Mouse (Mus musculus) intestine, embryonic 16.5 days (tissue): ENCODE measurements at regions not wholly inside any gene's neighbourhood (a gene's known extent, or its start where the extent isn't known, plus 50 kb on each side); places are given as distances from the start of the nearest gene placed in this dataset.

Source experiments
- ATAC-seq: fragments of 200-750 bp; cut with Nextera tagmentation; 2 replicates; pipeline ENCODE4 v1.8.0; 2017; ENCODE audit warnings: moderate TSS enrichment, moderate library complexity
- H3K27ac ChIP-seq: fragments of 300-500 bp; sonication (generic); 2 replicates; pipeline ENCODE4 v1.5.1; 2014; ENCODE audit warnings: mild to moderate bottlenecking, low read length
- H3K27me3 ChIP-seq: fragments of 300-500 bp; sonication (generic); replicated peaks from 2 replicates; pipeline ENCODE4 v1.6.1; 2014; ENCODE audit warnings: low read length, control low read depth, mixed read lengths; ENCODE audit not compliant: control insufficient read depth, insufficient read depth
- H3K36me3 ChIP-seq: fragments of 300-500 bp; sonication (generic); 2 replicates; pipeline ENCODE4 v1.6.1; 2014; ENCODE audit warnings: low read length, control low read depth; ENCODE audit not compliant: control insufficient read depth, insufficient read depth
- H3K4me1 ChIP-seq: fragments of 300-500 bp; sonication (generic); 2 replicates; pipeline ENCODE4 v1.6.1; 2014; ENCODE audit warnings: low read length, control low read depth, mixed read lengths; ENCODE audit not compliant: control insufficient read depth, insufficient read depth
- H3K4me2 ChIP-seq: fragments of 300-500 bp; sonication (generic); 2 replicates; pipeline ENCODE4 v1.6.1; 2014; ENCODE audit warnings: low read depth, low read length, control low read depth
- H3K4me3 ChIP-seq: fragments of 300-500 bp; sonication (generic); 2 replicates; pipeline ENCODE4 v1.5.1; 2014; ENCODE audit warnings: mild to moderate bottlenecking, low read length
- H3K9ac ChIP-seq: fragments of 300-500 bp; sonication (generic); 2 replicates; pipeline ENCODE4 v1.6.1; 2014; ENCODE audit warnings: low read depth, low read length
- H3K9me3 ChIP-seq: fragments of 300-500 bp; sonication (generic); 2 replicates; pipeline ENCODE4 v1.6.1; 2016; ENCODE audit warnings: low read length, control low read depth; ENCODE audit not compliant: control insufficient read depth
- WGBS: fragments of 180-500 bp; shearing (Covaris S2); extraction: QIAGEN DNeasy Blood & Tissue Kit; methylation state at CpG from one replicate; pipeline ENCODE4 v1.1.7; 2014; 5-methylcytosine and 5-hydroxymethylcytosine counted together

- H3K27me3 ChIP-seq = no peaks in the 10 kb centered on the region
- WGBS = 66% methylated on average over 26 of the region's 26 CpGs
- ATAC-seq = no peak
- no peaks in the 10 kb centered on the region for H3K9me3 ChIP-seq
- H3K27ac ChIP-seq = no peak overlapping the region
- no peak overlapping the region for H3K4me3 ChIP-seq
- no peak overlapping the region for H3K9ac ChIP-seq
- no peak overlapping the region; the same call in 1 of the 2 replicates for H3K4me2 ChIP-seq
- peaks cover 13% of the 10 kb centered on the region; the same call in 1 of the 2 replicates for H3K4me1 ChIP-seq
- H3K36me3 ChIP-seq = no peaks in the 10 kb centered on the region
Observed at GRCm38 (mm10) chr9:61031699-61032447, 237.5 kb downstream of the Uaca start.

DNA sequence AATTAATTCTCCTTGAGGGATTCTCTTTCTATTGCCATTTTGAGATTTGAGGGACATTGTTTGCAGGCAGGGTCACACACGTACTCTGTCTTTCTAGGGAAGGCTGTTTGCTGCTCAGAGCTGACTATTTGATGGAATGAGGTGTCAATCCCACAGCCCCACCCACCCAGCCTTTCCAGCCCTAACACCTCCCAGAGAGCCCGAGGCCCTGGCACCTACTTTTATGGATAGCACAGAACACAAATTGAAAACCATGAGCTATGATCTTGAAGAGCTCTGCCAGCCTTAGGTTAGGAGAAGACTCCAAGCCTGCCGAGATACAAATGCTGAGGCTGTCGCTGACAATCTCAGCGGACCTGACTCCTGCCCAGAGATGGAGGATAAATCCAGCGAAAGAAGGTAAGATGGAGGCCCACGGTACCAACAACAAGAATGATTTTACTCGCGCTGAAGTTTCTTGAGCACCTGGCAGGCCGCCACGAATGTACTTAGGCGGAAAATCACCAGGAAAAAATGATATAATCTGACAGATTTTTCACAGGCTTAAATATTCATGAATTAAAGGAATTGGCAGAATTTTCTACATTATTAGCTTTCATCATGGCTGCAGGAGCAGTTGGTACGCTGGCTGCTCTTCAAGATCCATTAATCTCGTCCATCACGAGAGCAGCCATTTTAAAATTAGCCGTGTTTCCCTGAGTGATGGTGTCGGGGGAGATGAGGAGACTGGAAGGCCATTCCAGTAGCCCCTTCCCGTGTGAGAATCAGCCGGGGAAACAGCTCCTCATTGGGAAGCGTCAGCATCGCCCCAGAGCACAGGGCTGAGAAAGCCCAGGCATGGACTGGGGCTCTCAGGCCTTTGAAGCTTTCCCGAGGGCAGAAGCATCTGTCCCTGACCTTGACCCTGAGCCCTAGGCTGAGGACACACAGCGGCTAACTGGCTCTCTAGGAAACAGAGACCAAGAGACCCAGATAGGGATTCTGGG lies 238.4 kb downstream of the Uaca start:
- H3K4me1 ChIP-seq = peaks cover 13% of the 10 kb centered on the region; the same call in 1 of the 2 replicates
- H3K27me3 ChIP-seq = no peaks in the 10 kb centered on the region
- no peaks in the 10 kb centered on the region for H3K9me3 ChIP-seq
- no peak overlapping the region for H3K4me3 ChIP-seq
- peak; percentile 14; the same call in 1 of the 2 replicates for ATAC-seq
- H3K9ac ChIP-seq = no peak overlapping the region
- H3K27ac ChIP-seq = peak overlapping the region; percentile 58
- H3K4me2 ChIP-seq = peak overlapping the region; percentile 22; the same call in 1 of the 2 replicates
- H3K36me3 ChIP-seq = no peaks in the 10 kb centered on the region
- WGBS = 54% methylated on average over 23 of the region's 23 CpGs

GRCm38 (mm10) chr9:61033593-61033992 lies 239.3 kb downstream of the Uaca start:
- H3K4me3 ChIP-seq = no peak overlapping the region
- H3K9me3 ChIP-seq = no peaks in the 10 kb centered on the region
- no peaks in the 10 kb centered on the region for H3K36me3 ChIP-seq
- H3K4me1 ChIP-seq = peaks cover 13% of the 10 kb centered on the region; the same call in 1 of the 2 replicates
- 36% methylated on average over 9 of the region's 9 CpGs for WGBS
- no peaks in the 10 kb centered on the region for H3K27me3 ChIP-seq
- no peak overlapping the region for H3K4me2 ChIP-seq
- peak overlapping the region; percentile 58 for H3K27ac ChIP-seq
- peak; percentile 81 for ATAC-seq
- no peak overlapping the region for H3K9ac ChIP-seq

- H3K4me2 ChIP-seq = no peak overlapping the region
- no peaks in the 10 kb centered on the region for H3K36me3 ChIP-seq
- H3K4me1 ChIP-seq = no peaks in the 10 kb centered on the region
- ATAC-seq = no peak
- no peaks in the 10 kb centered on the region for H3K27me3 ChIP-seq
- no peak overlapping the region for H3K27ac ChIP-seq
- WGBS = 57% methylated on average over 2 of the region's 2 CpGs
- no peaks in the 10 kb centered on the region for H3K9me3 ChIP-seq
- no peak overlapping the region for H3K9ac ChIP-seq
- no peak overlapping the region for H3K4me3 ChIP-seq
Observed at GRCm38 (mm10) chr9:61042063-61042462, 247.7 kb downstream of the Uaca start.

DNA sequence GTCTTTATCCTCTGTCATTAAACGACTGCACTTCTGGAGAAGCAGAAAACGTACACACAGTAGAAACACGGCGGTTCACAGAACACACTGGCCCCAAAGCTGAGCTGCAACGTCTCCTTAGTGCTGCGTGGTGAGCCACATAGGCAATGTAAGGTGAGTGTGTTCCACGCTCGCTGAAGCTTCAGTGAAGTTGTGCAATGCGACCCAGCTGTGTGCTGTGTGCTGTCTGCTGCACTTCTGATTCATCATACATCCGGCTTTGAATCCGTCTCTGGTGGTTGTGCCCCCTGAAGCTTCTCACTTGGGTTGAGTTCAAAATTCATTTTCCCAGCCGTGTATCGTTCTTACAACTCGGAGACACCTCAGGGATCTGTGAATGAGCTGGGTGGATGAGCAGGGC lies 250.6 kb downstream of the Uaca start:
- no peak overlapping the region for H3K4me3 ChIP-seq
- ATAC-seq = no peak
- no peak overlapping the region for H3K4me2 ChIP-seq
- H3K4me1 ChIP-seq = no peaks in the 10 kb centered on the region
- no peak overlapping the region for H3K9ac ChIP-seq
- H3K27ac ChIP-seq = no peak overlapping the region
- no peaks in the 10 kb centered on the region for H3K36me3 ChIP-seq
- WGBS = 80% methylated on average over 14 of the region's 14 CpGs
- H3K27me3 ChIP-seq = no peaks in the 10 kb centered on the region
- no peaks in the 10 kb centered on the region for H3K9me3 ChIP-seq

- H3K4me3 ChIP-seq = no peak overlapping the region
- no peak overlapping the region for H3K9ac ChIP-seq
- no peak overlapping the region for H3K4me2 ChIP-seq
- no peaks in the 10 kb centered on the region for H3K4me1 ChIP-seq
- no peaks in the 10 kb centered on the region for H3K9me3 ChIP-seq
- H3K36me3 ChIP-seq = no peaks in the 10 kb centered on the region
- no peak overlapping the region for H3K27ac ChIP-seq
- WGBS = 21% methylated on average over 7 of the region's 7 CpGs
- no peaks in the 10 kb centered on the region for H3K27me3 ChIP-seq
- no peak for ATAC-seq
Observed at GRCm38 (mm10) chr9:61046517-61046916, 252.2 kb downstream of the Uaca start.

GRCm38 (mm10) chr9:61047289-61047688 lies 252.9 kb downstream of the Uaca start:
- H3K9ac ChIP-seq = no peak overlapping the region
- WGBS = 87% methylated on average over 11 of the region's 11 CpGs

GRCm38 (mm10) chr9:61048576-61048975 lies 254.2 kb downstream of the Uaca start:
- Histone ChIP-seq H3K9ac (no peak overlapping the region), H3K27me3 (no peaks in the 10 kb centered on the region), H3K36me3 (no peaks in the 10 kb centered on the region), H3K4me2 (no peak overlapping the region), H3K9me3 (no peaks in the 10 kb centered on the region), H3K4me3 (no peak overlapping the region), H3K4me1 (no peaks in the 10 kb centered on the region), H3K27ac (no peak overlapping the region)
- no peak for ATAC-seq
- 72% methylated on average over 15 of the region's 15 CpGs for WGBS

More at GRCm38 (mm10) chr9:61047289-61047688, 252.9 kb downstream of the Uaca start:
- Histone ChIP-seq H3K4me3 (no peak overlapping the region), H3K27me3 (no peaks in the 10 kb centered on the region), H3K4me1 (no peaks in the 10 kb centered on the region), H3K36me3 (no peaks in the 10 kb centered on the region), H3K9me3 (no peaks in the 10 kb centered on the region), H3K4me2 (no peak overlapping the region), H3K27ac (no peak overlapping the region)
- ATAC-seq = no peak

- H3K9me3 ChIP-seq = no peaks in the 10 kb centered on the region
- no peak for ATAC-seq
- H3K4me1 ChIP-seq = peaks cover 19% of the 10 kb centered on the region
- H3K4me2 ChIP-seq = no peak overlapping the region
- H3K27me3 ChIP-seq = 0 out of 2 replicates have a peak, but pooled peaks cover 5% of the 10 kb centered on the region
- no peak overlapping the region for H3K27ac ChIP-seq
- no peak overlapping the region for H3K4me3 ChIP-seq
- WGBS = 96% methylated on average over 12 of the region's 12 CpGs
- H3K36me3 ChIP-seq = no peaks in the 10 kb centered on the region
- H3K9ac ChIP-seq = no peak overlapping the region
Observed at GRCm38 (mm10) chr9:61052621-61053020, 258.3 kb downstream of the Uaca start.
